Comparison of ENCODE assay signal across 8 mouse cellular contexts in the genomic region with DNA sequence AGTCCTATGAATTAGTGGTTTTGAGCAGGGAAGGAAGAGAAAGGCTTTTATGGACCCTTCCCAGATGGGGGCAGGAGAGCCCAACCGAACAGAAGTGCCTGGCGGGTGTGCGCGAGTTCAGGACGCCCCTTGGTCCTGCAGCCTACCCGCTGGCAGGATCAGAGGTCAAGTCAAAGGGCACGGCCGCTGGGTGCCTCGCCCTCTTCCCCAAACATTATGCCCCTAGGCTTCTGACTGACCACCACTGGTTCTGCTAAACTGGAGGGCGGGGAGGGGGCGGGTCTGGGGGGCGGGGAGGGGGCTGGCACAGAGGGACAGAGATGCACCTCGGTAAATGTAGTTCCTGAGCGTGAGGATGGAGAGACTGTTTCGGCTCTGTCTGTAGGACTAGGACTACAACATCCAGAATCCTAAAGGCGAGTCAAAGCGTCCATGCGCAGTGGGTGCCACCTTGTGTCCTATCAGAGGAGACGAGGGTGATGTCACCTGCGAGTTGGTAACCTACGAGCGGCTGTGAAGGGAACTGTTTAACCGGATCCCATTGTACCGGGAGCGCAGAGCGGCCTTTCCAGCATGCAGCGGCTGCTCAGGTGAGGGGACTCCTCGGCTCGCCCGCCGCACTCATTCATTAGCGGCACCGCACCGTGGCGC. TPM values are rescaled to one million over a fixed set of nuclear protein-coding genes. Genes with fewer than 3 reads are reported as not detected.
DNase-seq lines count a peak whose midpoint lies in the region; ATAC-seq and TF ChIP-seq lines count a peak whose summit lies in the region.

A gene (plus strand): TSS at position 472 of the 651 bp plus-strand sequence.

- H3K36me3 ChIP-seq in heart, embryonic 12.5 days = no peaks in the 10 kb centered on the region
- H3K36me3 ChIP-seq in kidney, postnatal 0 days (ENCODE audit: insufficient read depth, low read length) = no peaks in the 10 kb centered on the region
- no peaks in the 10 kb centered on the region for H3K36me3 ChIP-seq in liver, embryonic 11.5 days (ENCODE audit: control insufficient read depth, insufficient read depth, low read length)
- no peaks in the 10 kb centered on the region for H3K36me3 ChIP-seq in stomach, embryonic 14.5 days (ENCODE audit: control insufficient read depth, insufficient read depth, low read length)

- peak; percentile 90 for ATAC-seq in erythroid progenitor cell, adult 5-6 weeks (replicated peaks; ENCODE audit: low FRiP score, poor library complexity, severe bottlenecking)
- ATAC-seq in heart, embryonic 12.5 days (ENCODE audit: insufficient number of reproducible peaks, low FRiP score) = peak; percentile 99
- ATAC-seq in kidney, postnatal 0 days (replicated peaks; ENCODE audit: low FRiP score, low read depth) = peak; percentile 100
- ATAC-seq in liver, embryonic 11.5 days (replicated peaks; ENCODE audit: low FRiP score) = peak; percentile 98
- peak; percentile 100 for ATAC-seq in stomach, embryonic 14.5 days (ENCODE audit: insufficient number of reproducible peaks, insufficient read depth, low FRiP score, low read depth)

- H3K4me2 ChIP-seq in heart, embryonic 12.5 days = peak within 1 kb of the TSS; percentile 76
- peak within 1 kb of the TSS; percentile 78 for H3K4me2 ChIP-seq in kidney, postnatal 0 days (ENCODE audit: low read length)
- peak within 1 kb of the TSS; percentile 81 for H3K4me2 ChIP-seq in liver, embryonic 11.5 days
- peak within 1 kb of the TSS; percentile 78 for H3K4me2 ChIP-seq in stomach, embryonic 14.5 days (replicated peaks; ENCODE audit: low read depth, low read length)

- DNase-seq in CD4-positive helper T cell, adult 2 months (ENCODE audit: low read depth, low spot score) = peak; percentile 97
- DNase-seq in brain, embryonic 18.5 days (ENCODE audit: low read depth, low spot score) = peak; percentile 98
- DNase-seq in kidney, postnatal 0 days (ENCODE audit: low spot score) = peak; percentile 100
- peak; percentile 82 for DNase-seq in liver, embryonic 11.5 days (ENCODE audit: low spot score)
- peak; percentile 96 for DNase-seq in naive thymus-derived CD4-positive, alpha-beta T cell, adult 2 months (ENCODE audit: low read depth)

- H3K27me3 ChIP-seq in heart, embryonic 12.5 days (replicated peaks) = no peaks in the 10 kb centered on the region
- H3K27me3 ChIP-seq in kidney, postnatal 0 days (ENCODE audit: insufficient read depth, low read length) = 0 out of 2 replicates have a peak, but pooled peaks cover 3% of the 10 kb centered on the region
- H3K27me3 ChIP-seq in liver, embryonic 11.5 days (replicated peaks; ENCODE audit: control insufficient read depth, insufficient read depth, low read length) = no peaks in the 10 kb centered on the region
- no peaks in the 10 kb centered on the region; the same call in 1 of the 2 replicates for H3K27me3 ChIP-seq in stomach, embryonic 14.5 days (ENCODE audit: control insufficient read depth, insufficient read depth, low read length)

- peaks cover 26% of the 10 kb centered on the region for H3K4me1 ChIP-seq in heart, embryonic 12.5 days (replicated peaks)
- peaks cover 11% of the 10 kb centered on the region; the same call in 1 of the 2 replicates for H3K4me1 ChIP-seq in kidney, postnatal 0 days (replicated peaks; ENCODE audit: insufficient read depth, low read length)
- H3K4me1 ChIP-seq in liver, embryonic 11.5 days (replicated peaks; ENCODE audit: control insufficient read depth, insufficient read depth, low read length) = peaks cover 26% of the 10 kb centered on the region
- H3K4me1 ChIP-seq in stomach, embryonic 14.5 days (ENCODE audit: control insufficient read depth, insufficient read depth, low read length) = peaks cover 12% of the 10 kb centered on the region; the same call in 1 of the 2 replicates

- H3K9ac ChIP-seq in heart, embryonic 12.5 days = peak within 1 kb of the TSS; percentile 94
- peak within 1 kb of the TSS; percentile 68 for H3K9ac ChIP-seq in kidney, postnatal 0 days (ENCODE audit: low read depth, low read length)
- H3K9ac ChIP-seq in liver, embryonic 11.5 days (ENCODE audit: low read depth, low read length) = peak within 1 kb of the TSS; percentile 85
- peak within 1 kb of the TSS; percentile 66 for H3K9ac ChIP-seq in stomach, embryonic 14.5 days (replicated peaks; ENCODE audit: low read depth, low read length)

- peak within 1 kb of the TSS; percentile 97 for H3K4me3 ChIP-seq in heart, embryonic 12.5 days
- peak within 1 kb of the TSS; percentile 77 for H3K4me3 ChIP-seq in kidney, postnatal 0 days (replicated peaks; ENCODE audit: low read depth, low read length)
- peak within 1 kb of the TSS; percentile 94 for H3K4me3 ChIP-seq in liver, embryonic 11.5 days (ENCODE audit: low read depth, low read length)
- H3K4me3 ChIP-seq in stomach, embryonic 14.5 days (ENCODE audit: low read depth, low read length) = peak within 1 kb of the TSS; percentile 75

- H3K9me3 ChIP-seq in heart, embryonic 12.5 days (replicated peaks) = no peaks in the 10 kb centered on the region
- no peaks in the 10 kb centered on the region for H3K9me3 ChIP-seq in kidney, postnatal 0 days (replicated peaks; ENCODE audit: low read length)
- H3K9me3 ChIP-seq in liver, embryonic 11.5 days (ENCODE audit: control insufficient read depth, low read length) = no peaks in the 10 kb centered on the region
- H3K9me3 ChIP-seq in stomach, embryonic 14.5 days (ENCODE audit: control insufficient read depth, low read depth, low read length) = no peaks in the 10 kb centered on the region

- H3K27ac ChIP-seq in heart, embryonic 12.5 days (ENCODE audit: poor library complexity, severe bottlenecking) = peak within 1 kb of the TSS; percentile 97
- peak within 1 kb of the TSS; percentile 91 for H3K27ac ChIP-seq in kidney, postnatal 0 days
- H3K27ac ChIP-seq in liver, embryonic 11.5 days (ENCODE audit: low read depth, low read length) = peak within 1 kb of the TSS; percentile 91
- peak within 1 kb of the TSS; percentile 93 for H3K27ac ChIP-seq in stomach, embryonic 14.5 days (ENCODE audit: low read length)

- under 1% methylated on average over 35 of the region's 35 CpGs for WGBS in heart, embryonic 12.5 days
- WGBS in kidney, postnatal 0 days = under 1% methylated on average over 35 of the region's 35 CpGs
- WGBS in liver, embryonic 11.5 days = 1% methylated on average over 35 of the region's 35 CpGs
- WGBS in stomach, embryonic 14.5 days = under 1% methylated on average over 35 of the region's 35 CpGs

- TF ChIP-seq CTCF in kidney, postnatal 0 days (IDR thresholded peaks at IDR 0.05; ENCODE audit: low read depth) = peak; percentile 38

RNA-seq across cellular contexts. Expression of the gene that starts here (rescaled TPM):
- 63.8 and 75.5 TPM in 2 replicates for total RNA-seq in erythroid progenitor cell, adult 5-6 weeks (2015; ENCODE audit: low replicate concordance)
- 78.1 and 90.7 TPM in 2 replicates for total RNA-seq in erythroid progenitor cell, adult 5-6 weeks (2017; ENCODE audit: low replicate concordance)
- 23.1 and 23.3 TPM in 2 replicates for polyA plus RNA-seq in heart, embryonic 12.5 days (2016; fragmentation: Nextera tagmentation; extraction: Ambion mirVana)
- 5.0 and 5.6 TPM in 2 replicates for polyA plus RNA-seq in kidney, postnatal 0 days (2015; fragmentation: Nextera tagmentation; extraction: Ambion mirVana)
- polyA plus RNA-seq in liver, embryonic 11.5 days (2014; fragmentation: Nextera tagmentation; extraction: Ambion mirVana) = 15.2 and 16.4 TPM in 2 replicates
- 18.6 and 19.7 TPM in 2 replicates for polyA plus RNA-seq in stomach, embryonic 14.5 days (2014; fragmentation: Nextera tagmentation; extraction: Ambion mirVana)

Comparison
In these comparisons a context has a peak if more than half of its experiments do, and no peak if none do; other contexts are left out.
1. Peak in every context shown above with its lines: DNase-seq, ATAC-seq, H3K4me3 ChIP-seq and H3K27ac ChIP-seq.